Mouse (Mus musculus) cerebral cortex, adult 2 months (tissue): Measurements from ENCODE around the gene Kif6.

Source experiments
- WGBS: fragments of 180-500 bp; shearing (Covaris S2); methylation state at CpG from one replicate; pipeline ENCODE4 v1.1.7; 2018; 5-methylcytosine and 5-hydroxymethylcytosine counted together

Gene Kif6

GRCm38 (mm10) chr17:49839243-49839642 is 224.3 kb downstream of the Kif6 start:
- 83% methylated on average over 3 of the region's 3 CpGs for WGBS

- 77% methylated on average over 3 of the region's 3 CpGs for WGBS
These were observed 236.3 kb downstream of the Kif6 start for GRCm38 (mm10) chr17:49851210-49851609.

- 55% methylated on average over 3 of the region's 3 CpGs for WGBS
These were observed 237.2 kb downstream of the Kif6 start for GRCm38 (mm10) chr17:49852183-49852582.

- WGBS = 63% methylated on average over 4 of the region's 4 CpGs
These were observed 240.8 kb downstream of the Kif6 start for GRCm38 (mm10) chr17:49855785-49856184.

- 68% methylated on average over 10 of the region's 10 CpGs for WGBS
These were observed 245.3 kb downstream of the Kif6 start for GRCm38 (mm10) chr17:49860057-49860816.

GRCm38 (mm10) chr17:49863597-49863996 is 248.7 kb downstream of the Kif6 start:
- 32% methylated on average over 5 of the region's 5 CpGs for WGBS

- 80% methylated on average over 2 of the region's 2 CpGs for WGBS
These were observed 250.7 kb downstream of the Kif6 start for GRCm38 (mm10) chr17:49865604-49866003.

- 47% methylated on average over 8 of the region's 8 CpGs for WGBS
These were observed 251.8 kb downstream of the Kif6 start for GRCm38 (mm10) chr17:49866653-49867215.

- 36% methylated on average over 13 of the region's 13 CpGs for WGBS
These were observed 252.6 kb downstream of the Kif6 start for GRCm38 (mm10) chr17:49867321-49868137.

GRCm38 (mm10) chr17:49869246-49869645 is 254.3 kb downstream of the Kif6 start:
- WGBS = 87% methylated on average over 9 of the region's 9 CpGs

GRCm38 (mm10) chr17:49872305-49872704 is 257.4 kb downstream of the Kif6 start:
- 28% methylated on average over 2 of the region's 2 CpGs for WGBS

GRCm38 (mm10) chr17:49874746-49875145 is 259.8 kb downstream of the Kif6 start:
- 75% methylated on average over 5 of the region's 5 CpGs for WGBS

GRCm38 (mm10) chr17:49875401-49875800 is 260.5 kb downstream of the Kif6 start:
- 46% methylated on average over 6 of the region's 6 CpGs for WGBS

GRCm38 (mm10) chr17:49875939-49876651 is 261.2 kb downstream of the Kif6 start:
- WGBS = 69% methylated on average over 15 of the region's 15 CpGs

GRCm38 (mm10) chr17:49880919-49881744 is 266.2 kb downstream of the Kif6 start:
- 72% methylated on average over 5 of the region's 5 CpGs for WGBS

GRCm38 (mm10) chr17:49881796-49882195 is 266.9 kb downstream of the Kif6 start:
- WGBS = 84% methylated on average over 7 of the region's 7 CpGs

- WGBS = 62% methylated on average over 8 of the region's 8 CpGs
These were observed 268.3 kb downstream of the Kif6 start for GRCm38 (mm10) chr17:49883136-49883755.

GRCm38 (mm10) chr17:49885035-49885434 is 270.1 kb downstream of the Kif6 start:
- WGBS = 73% methylated on average over 11 of the region's 11 CpGs

GRCm38 (mm10) chr17:49889629-49890028 is 274.7 kb downstream of the Kif6 start:
- 60% methylated on average over 7 of the region's 7 CpGs for WGBS

GRCm38 (mm10) chr17:49890861-49891260 is 275.9 kb downstream of the Kif6 start:
- WGBS = 58% methylated on average over 16 of the region's 16 CpGs

GRCm38 (mm10) chr17:49892390-49892789 is 277.5 kb downstream of the Kif6 start:
- 70% methylated on average over 6 of the region's 6 CpGs for WGBS
